Mouse (Mus musculus) cerebellum, postnatal 14 days (tissue): ENCODE results near the gene Stk32b.

Experiments
- DNase-seq, 2 experiments: peaks; one replicate each; pipeline ENCODE4 v3.0.0; 2021; ENCODE audit warnings: mixed read lengths in 2 of 2

The Stk32b gene

DNA sequence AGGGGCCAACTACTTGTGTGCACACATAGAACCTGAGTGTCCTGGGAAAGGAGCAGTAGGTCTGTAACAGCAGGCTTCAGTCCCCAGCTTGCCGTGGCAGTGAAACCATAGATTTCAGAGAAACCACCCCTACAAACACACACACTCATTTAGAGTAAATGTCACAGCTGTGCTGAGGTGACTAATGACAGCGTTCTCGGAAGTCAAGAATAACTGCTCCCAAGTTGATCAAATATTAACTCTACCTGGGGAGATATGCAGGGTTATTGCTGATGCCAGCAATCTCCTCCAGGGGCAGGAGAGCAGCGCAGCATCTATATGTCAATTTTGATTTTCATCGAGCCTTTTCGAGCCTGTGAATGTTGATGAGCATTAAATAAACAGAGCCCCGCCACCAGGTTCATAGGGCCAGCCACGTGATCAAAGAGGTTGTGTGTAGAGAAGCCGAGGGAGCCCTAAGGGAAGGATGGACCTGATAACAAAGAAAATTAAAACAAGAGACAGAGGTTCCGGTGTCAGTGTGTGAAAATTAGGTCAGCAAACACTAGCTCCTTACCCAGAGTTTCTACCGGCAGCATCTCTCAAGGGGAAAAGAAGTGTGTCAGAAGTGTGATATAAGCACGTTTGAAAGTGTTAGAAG, 210.0 kb downstream of the Stk32b start:
- no peak for DNase-seq

DNA sequence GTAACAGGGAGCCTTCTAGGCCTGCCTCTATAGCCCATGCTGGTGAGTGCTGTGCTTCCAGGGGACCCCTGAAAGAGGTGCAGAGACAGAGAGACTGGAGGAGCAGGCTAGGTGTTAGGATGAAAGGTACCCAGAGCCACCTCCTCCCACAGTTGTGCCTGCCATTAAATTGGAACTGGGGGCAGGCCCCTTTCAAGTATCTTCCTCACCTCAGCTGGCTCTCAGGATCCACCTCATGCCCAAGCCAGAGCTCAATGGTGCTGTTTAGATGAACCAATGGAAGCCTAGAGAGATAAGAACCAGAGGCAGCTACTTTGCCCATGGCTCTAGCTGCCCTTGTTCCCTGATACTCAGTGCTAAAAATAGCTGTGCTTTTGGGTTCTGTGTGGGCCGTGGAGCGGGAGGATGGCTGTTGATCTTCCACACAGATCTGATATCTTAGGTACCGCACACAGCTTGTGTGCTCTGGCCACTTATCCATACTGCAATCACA, 221.9 kb downstream of the Stk32b start:
- no peak for DNase-seq

DNA sequence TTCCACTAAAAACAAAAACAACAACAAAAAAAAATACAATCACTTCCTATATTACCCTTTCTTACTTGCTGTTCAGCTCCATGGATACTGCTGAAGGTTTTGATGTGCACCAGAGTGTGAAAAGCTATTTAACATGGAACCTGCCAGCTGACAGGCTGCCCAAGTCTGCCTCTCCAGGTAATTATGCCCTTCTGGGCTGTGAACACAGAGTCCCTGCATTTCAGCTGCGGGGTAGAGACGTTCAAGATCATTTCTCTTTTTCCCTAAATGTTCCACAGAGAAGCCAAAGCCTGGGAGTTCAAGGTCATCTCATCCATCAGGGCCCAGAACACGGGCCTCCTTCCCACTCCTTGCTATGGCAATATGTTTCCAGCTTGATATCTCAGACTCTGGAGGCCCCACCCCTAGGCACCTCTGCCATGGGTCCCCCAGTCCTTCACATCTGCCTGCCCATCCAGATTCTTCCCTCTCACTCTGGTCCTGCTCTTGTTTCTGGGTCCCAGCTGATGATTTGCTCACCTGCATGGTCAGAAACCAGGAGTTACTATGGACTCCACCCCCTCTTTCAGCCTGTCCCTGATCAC, 244.9 kb downstream of the Stk32b start:
- DNase-seq: peak; percentile 75 to 80

DNA sequence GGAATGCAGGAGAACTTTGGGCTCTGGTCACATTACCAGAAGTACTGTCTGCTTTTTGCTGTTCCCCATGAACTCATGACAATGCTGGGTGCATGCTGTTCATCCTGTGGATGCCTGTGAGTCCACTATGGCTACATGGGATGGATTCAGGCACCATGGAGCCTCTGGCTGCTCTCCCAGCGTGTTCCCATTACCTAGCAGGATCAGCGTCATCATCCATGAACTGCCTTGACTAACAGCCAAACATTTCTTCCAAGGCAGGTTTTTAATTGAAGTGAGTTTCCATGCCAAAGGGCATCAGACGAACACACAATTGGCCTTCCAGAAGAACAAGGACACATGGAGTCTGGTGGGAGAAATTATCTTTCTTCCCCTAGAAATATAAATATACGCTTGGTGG, 245.4 kb downstream of the Stk32b start:
- peak; percentile 51 to 59 for DNase-seq

DNA sequence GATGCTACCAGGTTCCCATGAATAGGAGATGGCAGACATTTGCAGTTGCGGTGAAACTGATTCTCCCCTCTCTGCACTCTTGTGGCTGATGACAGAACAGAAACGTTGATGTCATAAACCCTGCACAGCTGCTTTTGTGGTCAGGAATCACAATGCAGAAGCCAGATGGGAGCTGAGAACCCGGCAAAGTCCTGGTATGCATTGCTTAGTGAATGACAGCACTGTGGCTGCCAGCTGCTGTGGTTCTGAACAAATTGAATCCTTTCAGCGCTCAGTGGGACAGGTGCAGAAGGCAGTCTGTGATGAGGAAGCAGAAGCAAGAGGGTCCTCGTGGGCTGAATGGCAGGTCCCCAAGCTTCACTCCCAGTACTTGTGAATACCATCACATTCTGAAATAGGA, 247.9 kb downstream of the Stk32b start:
- DNase-seq: no peak

DNA sequence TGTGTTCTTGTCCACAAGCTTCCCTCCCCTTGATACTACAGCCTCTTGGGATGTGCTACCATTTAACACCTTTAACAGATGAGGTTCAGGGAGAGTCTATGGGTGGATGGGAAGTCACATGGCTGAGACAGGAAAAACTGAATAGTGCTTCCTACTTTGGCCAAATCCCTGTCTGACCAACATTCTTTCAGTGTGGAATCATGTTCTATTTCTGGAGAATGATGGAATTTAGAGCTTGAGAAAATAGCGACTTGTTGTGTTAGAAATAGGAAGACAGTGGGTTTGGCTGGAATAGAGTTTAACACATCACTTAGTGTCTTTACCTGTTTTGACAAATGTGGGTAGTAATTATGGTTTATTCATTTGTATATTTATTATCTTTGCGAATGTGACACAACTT, 249.3 kb downstream of the Stk32b start:
- DNase-seq: no peak

DNA sequence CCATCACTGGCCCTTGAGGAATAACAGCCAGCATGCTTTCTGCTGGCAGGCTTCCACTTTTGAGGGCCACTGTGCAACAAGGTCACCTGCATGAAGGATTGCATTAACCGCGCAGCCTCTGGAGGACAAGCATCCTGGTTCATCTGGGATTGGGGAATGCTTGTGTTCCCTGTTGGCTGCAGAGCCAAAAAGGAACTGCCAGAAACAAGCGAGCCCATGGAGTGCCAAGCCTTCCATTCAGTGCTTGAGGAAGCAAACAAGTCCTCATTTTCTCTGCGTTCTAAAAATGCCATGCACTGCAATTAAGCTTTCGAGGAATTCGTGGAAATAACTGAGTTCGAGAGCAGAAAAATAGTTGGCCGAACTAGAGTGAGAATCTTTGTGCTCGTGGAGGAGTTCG, 251.5 kb downstream of the Stk32b start:
- DNase-seq: no peak

DNA sequence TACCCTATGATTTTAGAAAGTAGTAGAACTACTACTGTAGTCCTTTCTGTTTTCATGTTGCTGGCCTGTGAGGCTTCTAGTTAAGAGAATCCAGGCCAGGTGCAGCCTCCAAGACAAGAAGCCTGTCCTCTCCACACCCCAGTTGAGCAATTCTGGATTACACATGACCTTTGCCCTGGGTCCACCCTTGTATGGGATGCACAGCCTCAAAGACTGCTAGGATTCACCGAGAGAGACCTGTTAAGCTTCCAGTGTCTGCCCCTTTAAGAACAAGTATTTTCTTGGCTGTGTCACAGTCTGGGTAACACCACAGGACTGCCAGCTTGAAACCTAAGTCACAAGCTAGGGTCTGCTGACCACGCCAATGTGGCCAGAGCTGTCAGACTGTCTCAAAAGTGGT, 258.7 kb downstream of the Stk32b start:
- no peak for DNase-seq

DNA sequence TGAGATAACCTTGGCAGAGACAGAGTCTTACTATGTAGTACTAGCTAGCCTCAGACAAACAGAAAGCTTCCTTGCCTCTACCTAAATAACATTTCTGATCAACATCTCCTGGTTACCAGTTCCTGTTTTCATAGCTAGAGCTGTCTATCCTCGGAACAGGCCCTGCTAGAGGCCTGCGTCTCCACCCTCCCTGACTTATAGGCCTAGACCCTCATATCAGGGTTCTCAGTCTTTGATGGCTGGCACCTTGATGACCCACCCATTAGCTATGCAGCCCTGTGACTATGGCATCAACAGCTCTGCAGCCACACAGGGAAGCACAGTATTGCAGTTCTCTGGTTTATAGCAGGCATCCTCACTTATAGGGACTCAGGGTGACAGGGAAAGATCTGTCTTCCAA, 259.1 kb downstream of the Stk32b start:
- DNase-seq: no peak

DNA sequence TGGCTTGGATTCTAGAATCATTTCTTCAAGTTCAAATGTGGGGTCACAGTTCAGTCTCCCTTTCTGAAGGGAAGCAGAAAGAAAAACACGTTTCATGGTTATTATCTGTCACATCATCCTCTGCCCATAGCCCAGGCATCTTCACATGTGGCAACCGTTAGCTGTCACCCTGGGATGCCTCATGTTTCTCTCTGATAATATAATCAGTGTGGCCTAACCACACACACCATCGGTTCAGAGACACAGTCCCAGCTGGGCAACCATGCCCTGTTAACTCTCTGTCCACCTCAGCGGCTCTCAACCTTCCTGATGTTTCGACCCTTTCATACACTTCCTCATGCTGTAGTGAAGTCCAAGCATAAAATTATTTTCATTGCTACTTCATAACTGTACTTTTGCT, 259.8 kb downstream of the Stk32b start:
- no peak for DNase-seq

DNA sequence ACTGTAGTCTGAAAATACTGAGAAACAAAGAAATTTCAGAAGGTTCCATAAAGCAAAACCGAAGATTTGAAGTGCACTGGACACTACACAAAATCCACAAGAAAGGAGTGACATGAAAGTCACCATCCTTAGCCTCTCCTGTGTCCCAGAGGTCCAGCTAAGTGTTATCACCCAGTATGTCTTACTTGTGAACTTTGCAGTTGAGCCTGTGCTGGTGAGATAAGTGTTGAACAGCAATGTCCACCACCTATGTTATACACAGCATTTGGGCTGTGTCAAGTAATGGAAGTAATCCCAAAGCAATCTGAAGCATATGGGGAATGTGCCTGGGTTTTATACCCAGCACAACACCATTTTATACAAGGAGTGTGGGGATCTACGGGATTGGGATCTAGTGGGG, 260.4 kb downstream of the Stk32b start:
- DNase-seq: no peak

DNA sequence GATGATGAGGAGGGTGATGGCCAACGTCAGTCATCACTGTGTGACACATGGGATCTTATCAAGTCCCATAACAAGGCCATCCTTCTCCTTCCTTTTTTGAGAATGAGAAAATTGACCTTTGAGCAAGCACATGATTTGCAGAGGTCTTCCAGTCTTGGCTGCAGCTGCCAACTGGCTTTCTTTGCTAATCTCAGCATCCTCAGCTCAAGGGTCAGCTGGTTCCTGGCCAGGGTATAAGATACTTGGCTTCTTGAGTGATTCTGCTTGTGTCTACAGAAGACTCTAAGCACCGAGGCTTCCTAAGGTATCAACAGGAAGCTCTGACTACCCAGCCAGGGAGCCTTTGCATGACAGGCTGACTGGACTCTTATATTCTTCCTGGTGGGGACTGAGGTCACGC, 269.4 kb downstream of the Stk32b start:
- DNase-seq: no peak

DNA sequence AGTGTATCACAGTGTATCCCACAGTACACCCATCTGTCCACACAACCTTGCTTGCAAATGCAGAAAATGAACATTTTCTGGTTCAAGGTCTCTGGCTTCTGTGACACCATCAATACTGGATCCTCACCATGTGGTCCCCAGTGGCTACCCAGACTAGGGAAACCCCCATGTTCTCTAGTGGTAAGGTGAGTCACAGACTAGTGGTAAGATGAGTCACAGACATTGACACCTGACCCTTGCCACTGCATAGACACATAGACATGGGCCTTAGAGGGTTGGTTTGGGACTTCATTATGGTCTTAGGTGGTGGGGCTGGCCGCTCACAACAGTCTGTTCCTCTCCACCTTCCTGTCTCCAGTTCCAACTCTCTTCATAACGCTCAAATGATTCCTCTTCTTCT, 274.2 kb downstream of the Stk32b start:
- no peak for DNase-seq

DNA sequence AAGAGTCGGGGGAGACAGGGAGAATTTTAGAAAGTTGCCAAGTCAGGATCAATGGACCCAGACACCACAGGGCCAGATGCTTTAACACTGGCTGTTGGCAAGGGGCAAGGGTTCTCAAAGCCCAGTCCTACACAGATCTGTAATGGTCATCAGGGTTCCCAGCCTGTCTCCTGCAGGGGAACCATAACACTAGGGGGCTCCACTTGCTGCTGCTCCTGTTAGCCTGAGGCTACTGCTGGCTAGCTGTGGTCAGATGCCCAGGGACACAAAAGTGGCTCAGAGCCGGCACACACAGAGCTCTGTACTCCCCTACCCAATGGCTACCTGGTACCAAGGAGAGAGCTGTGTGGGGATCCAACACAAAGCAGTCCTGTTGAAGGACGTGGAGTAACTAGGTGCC, 281.6 kb downstream of the Stk32b start:
- DNase-seq: peak in 1 of 2 experiments; percentile 14

DNA sequence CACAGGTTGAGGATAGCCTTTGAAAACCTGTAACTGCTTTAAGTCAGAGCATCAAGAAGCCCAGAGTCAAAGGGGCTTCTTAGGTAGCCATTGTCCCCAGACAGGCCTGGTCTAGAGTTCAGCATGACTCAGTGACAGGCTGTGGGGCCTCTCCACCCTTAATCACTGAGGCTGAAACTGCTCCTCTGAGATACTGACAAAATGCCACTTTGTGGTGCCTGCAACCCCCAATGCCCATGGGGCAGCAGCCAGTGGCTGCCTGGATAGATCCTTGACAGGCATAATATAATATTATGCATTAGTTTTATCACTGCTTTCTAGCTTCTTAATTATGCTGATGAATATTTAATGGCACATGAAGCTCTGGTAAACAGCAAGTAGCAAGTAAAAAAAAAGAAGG, 289.8 kb downstream of the Stk32b start:
- no peak for DNase-seq

DNA sequence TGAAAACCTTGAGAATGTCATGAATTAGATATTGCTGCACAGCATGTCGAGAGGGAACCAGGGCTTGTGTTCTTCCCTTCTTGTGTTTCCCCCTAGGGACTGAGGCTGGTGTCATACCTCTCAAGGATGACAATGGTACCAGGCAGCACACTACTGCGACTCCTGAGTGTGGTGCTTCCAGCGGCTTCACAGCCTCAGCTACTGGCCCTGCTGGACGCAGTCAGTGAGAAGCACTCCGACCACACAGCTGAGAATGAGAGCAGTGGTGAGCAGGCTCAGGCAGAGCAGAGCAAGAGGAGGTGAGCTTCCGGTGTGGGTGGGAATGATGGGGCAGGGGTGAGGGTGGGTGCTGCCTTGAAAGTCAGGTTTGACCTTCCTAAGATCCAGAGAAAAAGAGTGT, 297.9 kb downstream of the Stk32b start:
- no peak for DNase-seq
